In genomic region chr11:35919856-35920503, GRCm38 (mm10) we compare ENCODE assay signal across 9 mouse cellular contexts.
DNase-seq lines count a peak whose midpoint lies in the region; ATAC-seq lines count a peak whose summit lies in the region.
"Had no signal": no experiment of that assay in that cellular context is flagged by ENCODE, and none has a peak within 500 bp of the region (broad histone marks: within the 10 kb centered on the region; RNA-seq: fewer than 3 reads in every experiment).

No protein-coding gene starts in this region.

- H3K9me3 ChIP-seq in kidney, embryonic 14.5 days (ENCODE audit: control insufficient read depth, low read length) = no peaks in the 10 kb centered on the region
- no peaks in the 10 kb centered on the region for H3K9me3 ChIP-seq in embryonic facial prominence, embryonic 15.5 days (replicated peaks)
- no peaks in the 10 kb centered on the region for H3K9me3 ChIP-seq in intestine, embryonic 15.5 days
- H3K9me3 ChIP-seq in lung, embryonic 16.5 days (ENCODE audit: control insufficient read depth, low read length) = no peaks in the 10 kb centered on the region
- H3K9me3 ChIP-seq: heart, embryonic 10.5 days had no signal

- H3K9ac ChIP-seq in kidney, embryonic 14.5 days (ENCODE audit: low read depth, low read length) = no peak overlapping the region
- no peak overlapping the region for H3K9ac ChIP-seq in embryonic facial prominence, embryonic 15.5 days
- no peak overlapping the region for H3K9ac ChIP-seq in intestine, embryonic 15.5 days
- peak overlapping the region; percentile 11 for H3K9ac ChIP-seq in lung, embryonic 16.5 days (ENCODE audit: low read length)

- no peak for ATAC-seq in kidney, embryonic 14.5 days (ENCODE audit: low FRiP score, low TSS enrichment)
- ATAC-seq in embryonic facial prominence, embryonic 15.5 days (ENCODE audit: insufficient number of reproducible peaks, low FRiP score, low TSS enrichment, low read depth) = no peak
- no peak for ATAC-seq in intestine, embryonic 15.5 days
- peak; percentile 69 for ATAC-seq in lung, embryonic 16.5 days (ENCODE audit: low read depth)

- peaks cover 37% of the 10 kb centered on the region for H3K4me1 ChIP-seq in kidney, embryonic 14.5 days (ENCODE audit: control insufficient read depth, insufficient read depth, low read length)
- peaks cover 44% of the 10 kb centered on the region for H3K4me1 ChIP-seq in embryonic facial prominence, embryonic 15.5 days
- H3K4me1 ChIP-seq in intestine, embryonic 15.5 days (replicated peaks) = peaks cover 43% of the 10 kb centered on the region
- H3K4me1 ChIP-seq in lung, embryonic 16.5 days (replicated peaks; ENCODE audit: control insufficient read depth, insufficient read depth, low read length) = peaks cover 57% of the 10 kb centered on the region

- no peak overlapping the region for H3K27ac ChIP-seq in kidney, embryonic 14.5 days (ENCODE audit: low read depth, low read length)
- 0 out of 2 replicates have a peak overlapping the region, but pooled peaks have one; percentile 7 for H3K27ac ChIP-seq in embryonic facial prominence, embryonic 15.5 days (replicated peaks)
- H3K27ac ChIP-seq in intestine, embryonic 15.5 days = 0 out of 2 replicates have a peak overlapping the region, but pooled peaks have one; percentile 13
- peak overlapping the region; percentile 88 for H3K27ac ChIP-seq in lung, embryonic 16.5 days (ENCODE audit: low read length)
- H3K27ac ChIP-seq: heart, embryonic 10.5 days had no signal

- 61% methylated on average over 9 of the region's 9 CpGs for WGBS in kidney, embryonic 14.5 days
- WGBS in embryonic facial prominence, embryonic 15.5 days = 62% methylated on average over 9 of the region's 9 CpGs
- 58% methylated on average over 9 of the region's 9 CpGs for WGBS in intestine, embryonic 15.5 days
- 35% methylated on average over 9 of the region's 9 CpGs for WGBS in lung, embryonic 16.5 days

- H3K4me2 ChIP-seq in kidney, embryonic 14.5 days (replicated peaks; ENCODE audit: low read depth, low read length) = no peak overlapping the region
- H3K4me2 ChIP-seq in embryonic facial prominence, embryonic 15.5 days (replicated peaks) = 0 out of 2 replicates have a peak overlapping the region, but pooled peaks have one; percentile 4
- H3K4me2 ChIP-seq in intestine, embryonic 15.5 days (replicated peaks) = no peak overlapping the region
- peak overlapping the region; percentile 6 for H3K4me2 ChIP-seq in lung, embryonic 16.5 days (ENCODE audit: low read depth, low read length)

- no peaks in the 10 kb centered on the region for H3K27me3 ChIP-seq in kidney, embryonic 14.5 days (ENCODE audit: control insufficient read depth, insufficient read depth, low read length)
- H3K27me3 ChIP-seq in embryonic facial prominence, embryonic 15.5 days = no peaks in the 10 kb centered on the region
- no peaks in the 10 kb centered on the region for H3K27me3 ChIP-seq in intestine, embryonic 15.5 days (replicated peaks)
- no peaks in the 10 kb centered on the region for H3K27me3 ChIP-seq in lung, embryonic 16.5 days (ENCODE audit: control insufficient read depth, insufficient read depth, low read depth, low read length)

- H3K36me3 ChIP-seq in kidney, embryonic 14.5 days (ENCODE audit: control insufficient read depth, insufficient read depth, low read length) = no peaks in the 10 kb centered on the region
- H3K36me3 ChIP-seq in embryonic facial prominence, embryonic 15.5 days = no peaks in the 10 kb centered on the region
- no peaks in the 10 kb centered on the region for H3K36me3 ChIP-seq in intestine, embryonic 15.5 days
- H3K36me3 ChIP-seq in lung, embryonic 16.5 days (ENCODE audit: control insufficient read depth, insufficient read depth, low read length) = no peaks in the 10 kb centered on the region
- H3K36me3 ChIP-seq: heart, embryonic 10.5 days had no signal

- H3K4me3 ChIP-seq in kidney, embryonic 14.5 days (ENCODE audit: low read length) = no peak overlapping the region
- no peak overlapping the region for H3K4me3 ChIP-seq in embryonic facial prominence, embryonic 15.5 days (replicated peaks)
- no peak overlapping the region for H3K4me3 ChIP-seq in intestine, embryonic 15.5 days (replicated peaks)
- no peak overlapping the region for H3K4me3 ChIP-seq in lung, embryonic 16.5 days (ENCODE audit: low read length)
- H3K4me3 ChIP-seq: heart, embryonic 10.5 days had no signal

- peak; percentile 84 for DNase-seq in kidney, adult 18-20 months
- DNase-seq in cerebellum, postnatal 36 days = no peak
- no peak for DNase-seq in embryo, embryonic 10.5 days (ENCODE audit: low spot score)
- no peak for DNase-seq in layer of hippocampus, postnatal 25 days (ENCODE audit: extremely low spot score in 1 of 2, low spot score in 1 of 2)

Comparison
In these comparisons a context has a peak if more than half of its experiments do, and no peak if none do; other contexts are left out.
1. H3K4me2 ChIP-seq: peak in embryonic facial prominence, embryonic 15.5 days (single experiment) and lung, embryonic 16.5 days (single experiment); none in kidney, embryonic 14.5 days (single experiment) and intestine, embryonic 15.5 days (single experiment).